Mouse (Mus musculus): Measurements from ENCODE around the gene Tmem248.

GRCm38 (mm10) chr5:130216781-130217180 is at the start of gene Tmem248:
- TF ChIP-seq POLR2A (IDR thresholded peaks at IDR 0.05; ENCODE audit: insufficient read depth, low read depth, low read length) (no peak), CTCF (IDR thresholded peaks at IDR 0.05) (0 out of 2 replicates have a peak, but pooled peaks have one; percentile 4)
